Mouse (Mus musculus) left cerebral cortex, adult 11 months (tissue): Measurements from ENCODE around the gene Rita1.

Experiments
- DNase-seq: peaks from one replicate; pipeline ENCODE4 v3.0.0; 2022; ENCODE audit warnings: low spot score

Gene Rita1

GRCm38 (mm10) chr5:120627515-120628300 lies 15.3 kb upstream of the Rita1 start:
- no peak for DNase-seq

- no peak for DNase-seq
Measured at GRCm38 (mm10) chr5:120626399-120626798, 14.0 kb upstream of the Rita1 start.

- no peak for DNase-seq
Measured at GRCm38 (mm10) chr5:120624427-120624826, 12.0 kb upstream of the Rita1 start.

GRCm38 (mm10) chr5:120622198-120622851 lies 9.9 kb upstream of the Rita1 start:
- no peak for DNase-seq

- no peak for DNase-seq
Measured at GRCm38 (mm10) chr5:120621846-120622197, 9.4 kb upstream of the Rita1 start.

- no peak for DNase-seq
Measured at GRCm38 (mm10) chr5:120621078-120621765, 8.8 kb upstream of the Rita1 start.

GRCm38 (mm10) chr5:120620375-120621077 lies 8.1 kb upstream of the Rita1 start:
- no peak for DNase-seq

GRCm38 (mm10) chr5:120619201-120619600 lies 6.8 kb upstream of the Rita1 start:
- DNase-seq = no peak

- no peak for DNase-seq
Measured at GRCm38 (mm10) chr5:120618778-120619177, 6.4 kb upstream of the Rita1 start.

- DNase-seq = no peak
Measured at GRCm38 (mm10) chr5:120615903-120616302, 3.5 kb upstream of the Rita1 start.

GRCm38 (mm10) chr5:120612822-120613604 lies 624 bp upstream of the Rita1 start:
- DNase-seq = peak; percentile 100

GRCm38 (mm10) chr5:120611416-120611815 lies 973 bp downstream of the Rita1 start:
- no peak for DNase-seq

GRCm38 (mm10) chr5:120610906-120611305 lies 1.5 kb downstream of the Rita1 start:
- no peak for DNase-seq

GRCm38 (mm10) chr5:120609246-120609775 lies 3.1 kb downstream of the Rita1 start:
- DNase-seq = no peak

- no peak for DNase-seq
Measured at GRCm38 (mm10) chr5:120607335-120607734, 5.1 kb downstream of the Rita1 start.

GRCm38 (mm10) chr5:120606590-120607200 lies 5.7 kb downstream of the Rita1 start:
- no peak for DNase-seq

GRCm38 (mm10) chr5:120605688-120606087 lies 6.7 kb downstream of the Rita1 start:
- DNase-seq = peak; percentile 84

GRCm38 (mm10) chr5:120605241-120605661 lies 7.1 kb downstream of the Rita1 start:
- no peak for DNase-seq

GRCm38 (mm10) chr5:120604839-120605238 lies 7.5 kb downstream of the Rita1 start:
- no peak for DNase-seq

GRCm38 (mm10) chr5:120603515-120603914 lies 8.9 kb downstream of the Rita1 start:
- no peak for DNase-seq

GRCm38 (mm10) chr5:120602210-120602609 lies 10.2 kb downstream of the Rita1 start:
- DNase-seq = no peak
